Mouse (Mus musculus) cerebellum, postnatal 36 days (tissue): Measurements from ENCODE around the gene Gm8247.
"Not testable (repeated sequence)": the region's sequence is repeated elsewhere in the genome, so short reads cannot be mapped to it uniquely, and the experiment has no call there.

ENCODE experiments used
- DNase-seq, 2 experiments: peaks; one replicate each; pipeline ENCODE4 v3.0.0; 2021 to 2022; ENCODE audit warnings: mixed read lengths in 2 of 2

The Gm8247 gene

GRCm38 (mm10) chr14:44582853-44583252, at the start of gene Gm8247:
Gene Gm8247, plus strand, starts transcription at chr14:44583153.
- DNase-seq, result not testable (repeated sequence)

- not testable (repeated sequence) for DNase-seq
Measured at GRCm38 (mm10) chr14:44547961-44548360, 35.0 kb upstream of the Gm8247 start.

DNA sequence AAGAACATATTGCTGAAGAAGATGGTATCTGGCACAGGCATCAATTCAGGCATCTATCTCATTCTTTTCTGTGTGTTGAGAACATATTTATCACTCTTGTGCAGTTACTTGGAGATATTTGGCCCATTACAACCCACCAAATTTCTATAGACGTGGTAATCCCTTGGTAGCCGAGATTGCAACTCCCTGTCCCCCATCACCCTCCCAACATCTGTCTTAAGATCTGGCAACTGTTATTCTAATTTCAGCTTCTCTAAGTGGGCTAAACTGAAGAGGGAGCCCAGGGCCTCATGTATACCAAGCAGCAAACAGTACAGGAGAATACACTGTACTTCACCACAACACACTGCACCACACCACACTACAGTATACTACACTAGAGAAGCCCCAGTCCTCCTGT, 8.8 kb downstream of the Gm8247 start:
- not testable (repeated sequence) for DNase-seq

DNA sequence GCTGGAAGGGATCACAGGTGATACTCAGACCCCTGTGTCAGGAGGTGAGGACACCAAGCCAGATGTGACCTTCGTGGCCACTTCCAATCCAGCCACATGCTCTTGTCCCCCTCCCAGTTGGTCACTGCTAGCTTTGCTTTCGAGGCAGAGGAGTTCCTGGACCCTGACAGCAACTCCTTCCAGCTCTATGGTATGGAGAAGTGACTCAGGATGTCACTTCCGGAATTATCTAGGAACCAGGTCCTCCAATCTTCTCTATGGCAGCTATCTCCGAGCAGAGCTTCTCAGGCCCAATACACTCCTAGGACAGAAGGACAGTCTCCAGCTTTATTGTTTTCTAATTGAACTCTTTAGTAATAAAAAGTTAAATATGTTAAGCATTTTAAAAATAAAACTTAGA, 44.8 kb downstream of the Gm8247 start, which contains the start of gene Gm5624:
Gm5624 (minus strand) TSS at position 202 of the 400 bp plus-strand sequence.
- not testable (repeated sequence) for DNase-seq
